Mouse (Mus musculus): ENCODE data around the gene Taf9.

Taf9 gene

DNA sequence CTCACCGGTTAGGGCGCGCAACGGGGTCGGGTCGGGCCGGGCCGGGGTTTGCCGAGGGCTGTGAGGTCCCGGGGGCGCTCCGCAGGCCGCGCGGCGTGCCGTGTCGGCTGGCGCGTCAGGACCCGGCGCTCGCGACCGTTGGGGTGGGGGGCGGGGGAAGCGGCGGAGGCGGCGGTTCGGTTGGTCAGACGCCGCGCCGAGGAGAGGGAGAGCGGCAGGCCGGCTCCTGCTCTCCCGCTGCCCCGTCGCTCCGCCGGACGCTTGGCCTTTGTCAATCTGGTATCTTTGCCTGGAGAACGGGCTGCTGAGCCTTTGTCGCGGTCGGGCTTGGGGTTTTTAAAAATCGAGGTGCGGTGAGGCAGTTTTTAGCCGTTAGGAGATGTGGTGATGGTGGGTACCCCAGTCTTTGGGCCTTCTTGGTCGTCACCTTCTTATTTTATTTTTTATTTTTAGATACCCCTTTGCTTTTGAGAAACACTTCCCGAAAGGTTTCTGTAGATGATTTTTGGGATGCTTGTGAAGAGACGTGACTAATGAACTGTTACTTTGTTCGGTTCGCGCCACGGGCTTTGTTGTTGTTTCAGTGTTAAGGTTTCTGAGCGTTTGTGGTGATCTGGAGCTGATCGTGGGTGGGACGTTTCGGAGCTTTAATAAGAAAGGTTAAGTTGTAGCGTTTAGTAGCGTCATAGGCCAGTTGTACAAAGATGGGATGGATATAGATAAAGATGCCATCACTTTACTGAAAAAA is at the start of gene Taf9:
Gene Taf9 (plus strand): TSS at position 141 of the 748 bp plus-strand sequence.
- DNase-seq = no peak

DNA sequence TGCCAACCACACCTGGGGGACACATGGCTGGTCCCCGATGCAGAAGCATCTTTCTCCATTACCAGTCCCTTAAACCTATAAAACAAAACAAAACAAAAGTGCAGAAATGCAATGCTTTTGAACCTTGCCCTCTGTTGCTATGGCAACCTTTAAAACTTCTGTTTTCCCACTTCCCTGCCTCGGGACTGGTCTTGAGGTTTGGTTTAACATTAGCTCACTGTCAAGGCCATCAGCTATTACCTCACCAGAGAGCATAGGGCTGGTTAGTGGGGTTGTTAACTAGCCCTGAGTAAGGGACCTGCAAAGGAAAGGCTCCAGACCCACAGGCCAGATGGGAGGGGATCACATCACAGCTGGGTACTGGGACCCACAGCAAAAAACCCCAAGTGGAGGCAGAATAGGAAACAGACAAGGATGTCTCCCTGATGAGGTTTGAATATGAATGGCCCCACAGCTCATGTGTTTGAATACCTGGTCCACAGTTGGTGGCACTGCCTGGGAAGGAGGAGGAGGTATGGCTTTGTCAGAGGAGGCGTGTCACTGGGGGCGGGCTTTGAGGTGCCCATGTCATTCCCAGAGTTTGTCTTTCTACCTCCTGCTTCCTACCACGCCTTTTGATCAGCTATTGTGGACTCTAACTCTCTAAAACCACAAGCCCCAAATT is 49.0 kb upstream of the Taf9 start:
- peak in 1 of 2 experiments; percentile 40 for DNase-seq

DNA sequence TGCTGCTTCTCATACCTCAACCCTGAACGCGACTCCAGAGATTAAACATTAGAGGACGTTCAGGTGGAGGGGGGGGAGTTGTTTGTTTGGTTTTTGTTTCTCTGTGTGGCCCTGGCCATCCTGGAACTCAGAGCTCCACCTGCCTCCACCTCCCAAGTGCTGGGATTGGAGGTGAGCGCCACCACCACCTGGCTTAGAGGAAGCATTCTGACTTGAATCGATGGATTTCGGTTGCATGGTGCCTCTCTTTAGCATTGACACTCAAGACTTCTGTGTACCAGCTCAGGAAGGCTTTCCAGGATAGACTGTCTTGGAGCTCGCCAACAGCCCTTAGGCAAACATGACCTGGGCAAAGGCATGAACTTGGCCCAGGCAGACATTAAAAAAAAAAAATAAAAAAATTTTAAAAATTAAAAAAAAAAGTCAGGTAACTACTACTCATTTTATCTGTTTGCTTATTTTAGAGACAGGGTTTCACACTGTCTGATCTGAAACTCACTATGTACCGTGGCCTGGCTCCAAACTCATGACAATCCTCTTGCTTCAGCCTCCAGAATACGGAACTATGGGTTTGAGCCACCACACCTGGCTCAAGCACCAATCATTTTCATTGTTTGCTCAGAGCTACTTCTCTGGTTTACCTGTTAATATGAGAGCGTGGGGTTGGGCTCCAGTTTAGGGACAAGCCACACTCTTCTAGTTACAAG is 48.2 kb upstream of the Taf9 start:
- no peak for DNase-seq

DNA sequence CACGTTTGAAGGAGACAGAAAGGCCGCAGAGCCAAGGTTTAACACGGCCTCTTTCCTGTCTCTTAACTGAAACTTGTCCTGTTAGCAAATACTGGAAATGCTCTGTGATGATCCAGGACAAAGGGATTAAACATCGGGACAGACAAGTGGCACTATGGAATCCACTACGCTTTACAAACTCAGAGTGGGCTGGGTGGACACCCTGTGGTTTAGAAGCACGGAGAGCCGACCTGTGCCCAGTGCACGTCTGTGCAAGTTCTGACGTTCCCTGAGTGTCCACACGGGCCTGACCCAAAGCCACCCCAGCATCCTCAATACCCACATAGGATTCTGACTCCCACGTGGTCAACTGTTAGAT is 47.7 kb upstream of the Taf9 start:
- no peak for DNase-seq

DNA sequence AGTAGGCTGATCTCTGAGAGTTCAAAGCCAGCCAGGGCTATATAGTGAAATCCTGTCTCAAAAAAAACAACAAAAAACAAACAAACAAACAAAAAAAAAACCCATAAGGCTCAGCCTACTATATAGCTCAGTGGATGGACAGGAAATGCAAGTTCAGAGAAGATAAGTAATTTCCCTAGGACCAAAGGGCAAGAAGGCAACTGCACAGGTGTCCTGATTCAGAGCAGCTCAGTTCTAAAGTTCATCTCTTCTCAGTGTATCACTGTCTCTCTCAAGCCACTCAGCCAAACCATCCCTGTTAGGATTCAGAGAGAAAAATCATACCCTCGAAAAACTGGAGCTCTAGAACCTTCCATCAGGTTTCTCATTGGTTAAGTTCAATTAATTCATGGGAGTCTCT is 45.5 kb upstream of the Taf9 start:
- DNase-seq = no peak

DNA sequence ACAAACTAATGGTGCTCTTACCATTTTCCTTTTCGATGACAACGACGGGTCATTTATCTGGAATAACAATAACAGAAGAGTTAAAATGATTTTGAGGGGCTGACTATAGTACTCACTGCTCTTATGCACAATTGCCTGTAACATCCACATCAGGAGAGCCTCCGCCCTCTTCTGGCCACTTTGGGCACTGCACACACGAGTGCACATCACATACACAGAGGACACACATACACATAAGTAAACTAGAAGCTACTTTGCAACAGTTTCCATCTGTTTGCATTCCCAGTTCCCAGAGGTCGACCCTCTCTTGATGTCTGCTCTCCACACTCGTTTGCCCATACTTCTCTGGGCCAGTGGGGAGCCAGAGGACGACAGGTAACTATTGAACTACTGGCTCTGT is 43.6 kb upstream of the Taf9 start:
- peak in 1 of 2 experiments; percentile 23 for DNase-seq

DNA sequence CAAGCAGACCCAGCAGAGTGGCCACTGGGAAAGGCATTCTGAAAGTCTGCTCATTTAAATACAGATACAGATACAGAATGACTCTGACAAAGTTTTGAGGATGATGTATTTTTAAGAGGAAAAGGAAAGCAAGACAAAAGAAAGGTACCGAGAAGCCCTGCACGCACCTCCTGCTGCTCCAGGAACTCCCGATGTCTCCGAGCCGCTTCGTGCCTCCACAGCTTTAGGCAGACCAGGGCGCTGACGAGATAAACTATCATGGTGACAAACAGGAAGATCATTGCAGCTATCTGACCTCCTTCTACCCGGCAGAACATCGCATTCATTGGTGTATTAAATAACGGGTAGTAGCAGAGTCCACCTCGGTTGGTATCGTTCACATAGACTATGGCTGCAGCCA is 40.1 kb upstream of the Taf9 start:
- no peak for DNase-seq

DNA sequence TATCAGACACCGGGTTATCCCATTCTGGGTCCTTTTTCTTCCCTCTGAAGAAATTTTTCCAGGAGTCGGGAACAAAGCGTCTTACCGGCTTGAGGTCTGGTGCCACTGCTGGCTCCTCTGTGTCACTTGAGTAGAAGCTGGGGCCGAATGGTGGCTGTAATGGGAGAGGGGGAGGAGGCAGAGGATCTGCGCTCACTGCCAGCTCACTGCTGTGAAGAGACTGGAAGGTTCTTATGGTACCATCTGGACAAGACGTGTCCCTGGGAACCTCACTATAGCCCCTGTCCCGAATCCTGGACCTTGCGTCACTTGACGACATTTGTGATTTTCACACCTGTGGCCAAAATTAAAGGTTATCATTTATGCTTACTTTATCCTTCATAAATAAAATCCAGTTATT is 39.1 kb upstream of the Taf9 start:
- no peak for DNase-seq

DNA sequence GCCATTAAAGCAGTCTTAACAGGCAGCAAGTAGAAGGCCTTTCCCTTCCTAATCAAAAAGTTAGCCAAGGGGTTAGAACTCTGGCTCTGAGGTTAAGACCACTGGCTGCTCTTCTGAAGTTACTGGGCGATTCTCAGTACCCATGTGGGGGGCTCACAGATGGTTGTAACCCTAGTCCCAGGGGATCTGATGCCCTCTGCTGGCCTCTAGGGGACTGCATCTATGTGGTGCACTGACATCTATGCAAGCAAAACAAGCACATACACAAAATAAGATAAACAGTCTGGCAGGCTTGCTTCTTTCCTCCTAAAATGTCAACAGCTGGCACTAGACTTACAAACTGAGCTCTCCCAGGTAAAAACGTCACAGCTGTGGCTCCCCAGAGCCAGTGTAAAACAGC is 38.5 kb upstream of the Taf9 start:
- DNase-seq = peak in 1 of 2 experiments; percentile 21

DNA sequence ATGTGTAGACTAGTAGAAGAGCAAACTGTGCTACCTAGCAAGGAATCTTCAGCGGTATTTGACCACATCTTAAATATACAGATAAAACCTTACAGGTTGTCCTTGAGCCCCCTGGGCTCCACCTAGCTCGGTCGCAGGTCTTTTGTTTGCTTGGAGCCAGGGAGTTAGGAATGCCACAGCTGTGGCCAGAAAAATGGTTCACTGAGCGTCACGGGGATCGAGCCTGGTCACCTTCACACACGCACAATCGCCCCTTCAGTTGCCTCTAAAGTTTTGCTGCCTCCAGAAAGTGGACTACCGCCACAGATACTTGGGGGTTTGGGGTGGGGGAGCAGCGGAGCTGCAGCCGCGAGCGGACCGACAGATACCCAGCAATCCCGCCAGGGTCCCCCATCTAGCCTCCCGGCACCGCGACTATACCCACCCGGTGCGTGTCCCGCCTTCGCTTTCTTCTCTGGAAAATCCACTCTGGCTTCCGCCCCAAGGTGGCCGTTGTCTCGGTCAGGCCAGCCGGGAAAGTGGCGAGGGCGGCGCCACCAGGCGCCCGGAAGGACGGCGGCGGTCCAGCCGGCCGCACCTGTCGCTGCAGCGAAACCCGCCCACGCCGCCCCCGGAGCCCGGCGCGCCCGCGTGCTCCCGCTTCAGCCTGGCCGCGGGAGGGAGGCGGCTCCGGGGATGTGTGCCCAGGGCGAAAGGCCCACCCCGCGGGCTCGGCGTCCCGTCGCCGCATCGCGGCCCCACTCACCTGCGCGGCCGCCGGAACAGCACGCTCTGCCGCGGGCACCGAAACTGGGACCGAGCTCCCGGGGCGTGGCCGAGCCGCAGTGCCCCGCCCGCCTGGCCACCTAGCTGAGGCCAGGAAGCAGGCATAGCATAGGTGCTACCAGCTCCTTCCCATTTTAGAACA is 34.9 kb upstream of the Taf9 start, which contains the start of gene Marveld2:
Gene Marveld2 (minus strand): TSS at position 791 of the 907 bp plus-strand sequence.
- peak; percentile 72 to 84 for DNase-seq

DNA sequence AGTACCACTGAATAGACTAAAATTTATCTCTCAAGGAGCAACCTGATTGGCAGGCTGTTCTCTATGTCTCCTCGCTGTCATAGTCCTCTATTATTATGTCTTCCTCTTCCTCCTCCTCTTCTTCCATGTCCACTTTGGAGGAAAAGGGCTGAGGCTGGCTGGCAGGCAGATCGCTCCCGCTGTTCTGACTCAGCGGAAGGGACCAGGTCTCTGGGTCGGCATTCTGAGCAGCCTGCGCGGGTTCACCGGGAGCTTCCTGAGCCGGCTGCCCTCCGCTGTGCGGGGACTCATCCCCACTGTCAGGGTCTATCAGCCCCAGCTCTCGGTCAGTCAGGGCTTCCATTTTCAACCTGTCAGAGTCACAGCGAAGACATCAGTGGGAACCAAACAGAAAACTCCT is 33.8 kb upstream of the Taf9 start:
- no peak for DNase-seq

DNA sequence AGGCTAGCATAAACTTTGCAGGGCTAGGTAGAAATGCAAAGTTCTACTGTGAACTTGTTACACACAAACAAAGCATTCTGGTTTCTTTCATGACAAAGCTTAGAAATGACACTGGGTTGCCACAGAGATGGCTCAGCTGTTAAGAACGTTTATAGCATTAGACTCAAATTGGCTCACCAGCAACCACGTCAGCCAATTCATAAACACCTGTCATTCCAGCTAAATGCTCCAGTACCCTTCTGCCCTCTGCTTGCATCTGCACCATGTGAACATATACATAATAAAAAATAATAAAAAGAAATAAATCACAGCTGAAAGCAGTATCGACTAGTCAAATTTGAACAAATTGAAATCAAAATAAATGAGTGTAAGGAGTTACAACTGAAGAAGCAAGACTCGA is 29.1 kb upstream of the Taf9 start:
- no peak for DNase-seq

DNA sequence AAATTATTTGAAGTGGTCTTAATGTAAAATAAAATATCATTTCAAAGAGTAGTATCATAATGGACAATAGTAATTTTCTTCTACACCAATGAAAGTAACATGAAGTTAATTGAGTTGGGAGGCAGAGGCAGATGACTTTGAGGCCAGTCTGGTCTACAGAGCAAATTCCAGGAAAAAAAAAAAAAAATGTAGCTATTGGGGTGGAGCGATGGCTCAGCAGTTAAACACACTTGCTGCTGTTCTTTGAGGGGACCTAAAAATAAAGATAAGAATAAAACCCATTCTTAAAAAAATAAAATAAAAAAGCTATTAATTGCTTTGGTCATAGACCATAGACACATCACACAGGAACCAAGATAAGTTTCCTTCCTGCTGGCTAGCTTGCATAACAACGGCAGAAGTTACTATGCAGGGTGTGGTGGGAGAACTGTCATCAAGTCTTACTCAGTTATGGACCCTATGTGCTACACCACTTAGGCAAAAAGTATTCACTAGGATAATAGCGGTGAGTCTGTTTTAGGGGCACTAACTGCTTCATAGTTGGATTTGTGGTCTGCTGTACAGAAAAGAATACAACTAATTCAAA is 17.2 kb upstream of the Taf9 start:
- no peak for DNase-seq

DNA sequence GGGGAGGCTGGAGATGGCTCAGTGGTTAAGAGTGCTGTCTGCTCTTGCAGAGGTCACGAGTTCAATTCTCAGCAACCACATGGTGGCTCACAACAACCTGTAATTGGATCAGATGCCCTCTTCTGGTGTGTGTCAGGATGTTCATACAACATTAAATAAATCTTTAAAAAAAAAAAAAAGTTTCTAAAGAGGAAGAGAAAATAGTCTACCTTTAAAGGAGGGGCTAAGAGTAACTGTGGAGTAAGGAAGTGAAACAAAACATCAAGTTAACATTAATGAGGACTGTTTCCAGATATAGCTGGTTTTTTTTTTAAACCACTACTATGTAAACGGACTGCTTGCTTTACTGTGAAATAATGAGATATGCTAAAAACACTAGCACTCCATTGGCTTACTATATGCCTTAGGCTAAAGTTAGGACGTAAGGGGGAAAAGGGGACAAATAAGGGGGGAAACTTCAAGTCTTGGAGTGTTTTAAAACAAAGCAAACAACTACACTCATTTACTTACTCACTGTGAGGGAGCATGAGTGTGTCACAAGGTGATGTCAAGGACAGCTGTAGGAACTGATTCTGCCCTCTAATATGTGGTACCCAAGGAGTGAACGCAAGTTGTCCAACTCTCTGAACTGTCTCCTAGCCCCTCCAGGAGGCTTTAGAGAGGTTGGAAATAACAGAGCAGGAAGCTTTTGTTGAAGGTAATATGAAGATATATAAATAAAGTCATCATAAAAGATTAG is 8.7 kb upstream of the Taf9 start:
- DNase-seq = no peak

DNA sequence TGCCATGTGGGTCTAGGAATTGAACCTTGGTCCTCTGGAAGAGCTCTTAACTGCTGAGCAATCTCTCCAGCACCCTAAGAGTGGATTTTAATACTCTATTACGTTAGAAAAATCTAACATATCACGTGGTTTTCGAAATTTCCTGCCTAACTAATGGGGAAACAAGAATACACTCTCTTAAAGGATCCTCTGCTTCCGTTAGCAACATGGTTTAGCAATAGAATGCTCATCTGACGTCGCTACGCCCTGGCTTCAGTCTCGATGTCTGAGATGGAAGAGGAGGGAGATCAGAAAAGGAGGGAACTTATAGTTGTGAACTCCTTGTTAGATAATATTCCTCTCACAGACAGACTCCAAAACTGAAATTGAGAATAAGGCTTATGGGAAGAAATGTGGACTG is 3.2 kb upstream of the Taf9 start:
- no peak for DNase-seq

DNA sequence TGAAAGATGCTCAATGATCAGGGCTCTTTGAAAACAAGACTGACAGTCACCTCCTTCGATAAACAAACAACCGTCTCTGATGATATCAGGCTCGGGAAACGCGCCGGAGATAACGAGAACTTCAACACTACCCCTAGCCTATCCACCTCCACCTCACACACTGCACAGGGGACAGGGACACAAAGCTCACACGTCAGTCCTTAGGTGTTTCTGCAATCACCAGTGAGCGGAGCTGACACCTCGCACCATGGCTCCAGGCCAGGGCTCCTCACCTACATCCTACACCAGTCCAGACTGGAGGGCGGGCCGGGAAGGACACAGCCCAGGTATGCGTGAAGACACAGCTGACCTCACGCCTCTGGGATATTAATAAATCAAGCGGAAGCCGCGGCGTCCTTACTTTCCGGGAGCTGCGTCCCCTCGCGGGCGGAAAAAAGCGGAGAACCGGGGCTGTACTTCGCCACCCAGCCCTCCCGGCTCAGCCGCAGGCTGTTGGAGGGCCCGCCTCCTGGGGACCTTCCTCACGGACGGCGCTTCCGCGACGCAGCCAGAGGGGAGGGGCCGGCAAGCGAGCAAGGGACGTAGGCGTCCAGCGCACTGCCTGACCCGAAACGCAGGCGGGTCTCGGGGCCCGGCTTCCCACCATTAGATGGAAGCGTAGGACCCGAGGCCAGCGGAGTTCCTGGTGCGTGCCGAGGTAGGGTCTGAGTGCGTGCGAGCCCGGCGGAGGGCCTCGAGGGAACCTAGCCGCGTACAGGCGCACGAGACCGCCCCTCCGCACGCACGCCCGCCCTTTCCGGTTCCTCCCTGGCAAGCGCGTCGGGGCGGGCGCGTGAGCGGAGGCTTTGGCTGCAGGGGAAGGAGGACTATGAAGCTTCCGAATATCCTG is 585 bp upstream of the Taf9 start, which contains the start of the genes Ak6 and Rad17:
Gene Ak6 (plus strand): TSS at position 430 of the 889 bp plus-strand sequence.
Gene Rad17 (minus strand): TSS at position 502 of the 889 bp plus-strand sequence.
- peak; percentile 97 to 98 for DNase-seq

DNA sequence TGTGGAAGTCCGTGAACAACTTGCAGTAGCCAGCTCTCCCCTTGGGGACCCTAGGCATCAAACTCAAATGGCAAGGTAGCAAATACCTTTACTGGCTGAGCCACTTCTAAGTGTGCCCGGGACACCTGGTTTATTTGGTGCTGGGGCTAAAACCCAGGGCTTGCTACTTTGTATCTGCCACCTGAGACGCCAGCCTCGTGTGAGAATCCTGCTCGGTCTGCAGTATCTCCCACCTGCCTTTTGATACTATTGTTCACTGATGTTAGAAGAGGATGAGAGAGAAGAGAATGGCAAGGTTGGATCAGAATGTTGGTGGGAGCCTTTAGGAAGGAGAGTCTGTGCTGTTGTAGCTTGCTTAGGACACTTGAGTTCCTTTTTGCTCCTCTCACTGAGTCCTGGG is 6.7 kb downstream of the Taf9 start:
- DNase-seq = no peak

DNA sequence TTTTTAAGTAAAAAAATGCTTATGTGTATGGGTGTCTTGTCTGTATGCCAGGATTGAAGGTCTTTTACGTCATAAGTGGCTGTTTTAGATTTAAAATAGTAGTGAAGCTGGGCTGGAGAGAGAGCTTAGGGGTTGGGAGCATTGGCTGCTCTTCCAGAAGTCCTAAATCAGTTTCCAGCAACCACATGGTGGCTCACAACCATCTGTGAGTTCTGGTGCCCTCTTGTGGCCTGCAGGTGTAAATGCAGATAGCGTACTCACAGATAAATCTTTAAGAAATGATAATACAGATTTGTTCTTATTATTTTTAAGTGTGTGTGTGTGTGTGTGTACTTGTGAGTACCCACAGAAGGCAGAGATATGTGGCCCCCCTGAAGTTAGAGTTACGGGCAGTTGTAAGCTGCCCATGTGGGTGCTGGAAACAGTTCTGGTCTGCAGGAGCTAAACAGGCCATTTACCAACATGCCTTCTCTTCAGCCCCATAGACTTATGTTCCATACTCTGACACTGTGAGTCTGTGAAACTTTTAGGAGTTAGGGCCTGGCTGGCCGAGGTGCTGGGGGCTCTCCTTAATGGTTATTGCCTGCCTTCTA is 8.6 kb downstream of the Taf9 start:
- peak; percentile 70 to 72 for DNase-seq

DNA sequence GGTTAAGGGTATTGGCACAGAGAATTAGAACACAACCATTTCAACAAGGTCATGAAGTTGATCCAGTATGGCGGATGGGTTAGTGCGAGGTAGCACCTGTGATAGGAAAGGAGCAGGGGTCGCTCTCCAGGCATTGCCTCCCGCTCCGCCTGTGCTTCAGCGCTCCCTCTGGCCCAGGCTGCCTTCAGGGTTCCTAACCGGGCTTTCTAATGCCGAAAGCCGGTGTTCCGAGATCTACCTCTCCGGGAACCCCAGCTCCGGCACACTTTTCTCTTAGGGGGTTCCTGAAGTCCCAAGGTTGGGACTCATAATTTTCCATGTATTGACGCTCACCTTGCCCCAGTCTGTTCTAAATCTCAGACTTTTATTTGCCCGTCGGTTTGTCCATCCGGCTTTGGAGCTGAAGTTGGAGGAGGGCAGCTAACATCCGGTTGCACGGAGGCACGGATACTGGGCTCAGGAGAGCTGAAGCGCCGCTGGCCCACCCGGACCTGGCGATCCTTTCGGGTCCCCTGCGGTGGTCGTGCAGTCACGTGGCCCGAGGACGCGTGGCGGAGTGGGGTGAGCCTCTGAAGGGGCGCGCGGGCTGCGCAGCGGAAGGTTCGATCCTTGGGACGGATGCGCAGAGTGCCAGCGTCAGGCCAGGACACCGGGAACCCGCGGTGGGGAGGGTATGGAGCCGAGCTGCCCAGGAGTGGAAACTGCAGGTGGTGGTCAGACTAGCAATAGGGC is 18.1 kb downstream of the Taf9 start, which contains the start of gene Ccdc125:
Gene Ccdc125 (plus strand): TSS at position 427 of the 732 bp plus-strand sequence.
- DNase-seq = peak; percentile 63 to 74
